Mouse (Mus musculus): ENCODE data around the gene Azin2.
A peak's percentile ranks its signal among the peaks of the same experiment; 100 is the strongest.

Gene Azin2

GRCm38 (mm10) chr4:128932783-128933182 is 29.5 kb downstream of the Azin2 start:
- DNase-seq = no peak

GRCm38 (mm10) chr4:128924841-128925606 is 37.2 kb downstream of the Azin2 start:
- DNase-seq = peak; percentile 83

GRCm38 (mm10) chr4:128923603-128924002 is 38.6 kb downstream of the Azin2 start:
- no peak for DNase-seq

GRCm38 (mm10) chr4:128919106-128919505 is 43.1 kb downstream of the Azin2 start:
- no peak for DNase-seq

GRCm38 (mm10) chr4:128918187-128918586 is 44.1 kb downstream of the Azin2 start:
- DNase-seq = peak; percentile 81

GRCm38 (mm10) chr4:128917756-128918155 is 44.5 kb downstream of the Azin2 start:
- no peak for DNase-seq

GRCm38 (mm10) chr4:128917119-128917518 is 45.1 kb downstream of the Azin2 start:
- no peak for DNase-seq

GRCm38 (mm10) chr4:128913794-128914193 is 48.4 kb downstream of the Azin2 start:
- peak; percentile 53 for DNase-seq

GRCm38 (mm10) chr4:128912085-128912484 is 50.2 kb downstream of the Azin2 start:
- no peak for DNase-seq

GRCm38 (mm10) chr4:128910276-128911063 is 51.8 kb downstream of the Azin2 start:
- no peak for DNase-seq

GRCm38 (mm10) chr4:128909378-128909831 is 52.8 kb downstream of the Azin2 start:
- DNase-seq = no peak

- peak; percentile 65 for DNase-seq
Observed at GRCm38 (mm10) chr4:128908586-128909377, 53.5 kb downstream of the Azin2 start.

- peak; percentile 57 for DNase-seq
Observed at GRCm38 (mm10) chr4:128907238-128907968, 54.8 kb downstream of the Azin2 start.

- no peak for DNase-seq
Observed at GRCm38 (mm10) chr4:128906757-128907156, 55.5 kb downstream of the Azin2 start.

GRCm38 (mm10) chr4:128905251-128905650 is 57.0 kb downstream of the Azin2 start:
- DNase-seq = no peak

GRCm38 (mm10) chr4:128904035-128904800 is 58.0 kb downstream of the Azin2 start:
- DNase-seq = no peak

GRCm38 (mm10) chr4:128902390-128902789 is 59.9 kb downstream of the Azin2 start:
- no peak for DNase-seq

- DNase-seq = no peak
Observed at GRCm38 (mm10) chr4:128900484-128900883, 61.8 kb downstream of the Azin2 start.

GRCm38 (mm10) chr4:128899332-128899731 is 62.9 kb downstream of the Azin2 start:
- peak; percentile 87 for DNase-seq

- peak; percentile 54 for DNase-seq
Observed at GRCm38 (mm10) chr4:128897911-128898421, 64.3 kb downstream of the Azin2 start.

GRCm38 (mm10) chr4:128896667-128897066 is 65.6 kb downstream of the Azin2 start:
- no peak for DNase-seq

Measured in lung, postnatal 14 days (tissue).